Mouse (Mus musculus) thymus, postnatal 14 days (tissue): Measurements from ENCODE around the gene Slc46a1.

Experiments
- DNase-seq: peaks from one replicate; pipeline ENCODE4 v3.0.0; 2021

The Slc46a1 gene

DNA sequence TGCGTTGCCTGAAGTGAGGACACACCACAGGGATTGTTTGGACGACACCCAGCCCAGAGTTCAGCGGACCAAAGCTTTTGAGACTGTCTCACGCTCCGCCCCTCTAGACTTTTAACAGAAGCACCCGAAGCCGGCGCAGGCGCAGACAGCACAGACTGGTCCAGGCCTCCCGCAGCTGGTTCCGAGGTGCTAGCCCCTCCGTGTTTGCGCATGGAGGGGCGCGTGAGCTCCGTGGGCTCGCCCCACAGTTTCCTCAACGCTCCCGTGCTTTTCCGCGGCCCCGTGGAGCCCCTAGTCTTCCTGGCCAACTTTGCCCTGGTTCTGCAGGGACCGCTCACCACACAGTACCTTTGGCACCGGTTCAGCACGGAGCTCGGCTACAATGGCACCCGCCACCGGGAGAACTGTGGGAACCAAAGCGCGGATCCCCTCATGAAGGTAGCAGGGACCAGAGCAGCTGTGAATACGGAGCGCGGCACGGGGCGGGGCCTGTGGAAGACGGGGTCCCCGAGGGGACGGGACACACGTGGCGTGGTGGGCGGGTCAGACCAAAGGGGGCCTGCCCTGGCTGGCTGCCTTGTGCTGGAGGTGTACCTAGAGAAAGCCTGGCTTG is at the start of gene Slc46a1:
Gene Slc46a1 (plus strand): TSS at position 130 of the 613 bp plus-strand sequence.
- DNase-seq, result peak; percentile 79

DNA sequence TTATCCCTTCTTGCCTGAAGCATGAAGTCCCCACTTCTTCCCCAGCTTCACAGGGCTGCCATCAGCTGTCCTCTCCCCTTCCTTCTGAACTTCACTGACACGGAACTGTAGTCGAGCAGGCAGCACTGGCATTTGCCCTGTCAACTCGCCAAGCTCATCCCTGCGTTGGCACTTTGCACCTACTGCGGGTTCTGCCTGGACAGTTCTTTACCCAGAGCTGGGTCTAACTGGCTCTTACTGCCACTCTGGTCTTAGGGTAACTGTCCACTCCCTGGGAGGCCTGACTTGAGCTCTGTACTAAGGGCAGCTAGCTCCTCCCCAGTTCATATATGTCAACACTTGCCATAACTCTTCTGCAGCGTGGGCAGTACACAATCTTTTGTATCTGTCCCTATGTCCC is 48.6 kb upstream of the Slc46a1 start:
- no peak for DNase-seq

DNA sequence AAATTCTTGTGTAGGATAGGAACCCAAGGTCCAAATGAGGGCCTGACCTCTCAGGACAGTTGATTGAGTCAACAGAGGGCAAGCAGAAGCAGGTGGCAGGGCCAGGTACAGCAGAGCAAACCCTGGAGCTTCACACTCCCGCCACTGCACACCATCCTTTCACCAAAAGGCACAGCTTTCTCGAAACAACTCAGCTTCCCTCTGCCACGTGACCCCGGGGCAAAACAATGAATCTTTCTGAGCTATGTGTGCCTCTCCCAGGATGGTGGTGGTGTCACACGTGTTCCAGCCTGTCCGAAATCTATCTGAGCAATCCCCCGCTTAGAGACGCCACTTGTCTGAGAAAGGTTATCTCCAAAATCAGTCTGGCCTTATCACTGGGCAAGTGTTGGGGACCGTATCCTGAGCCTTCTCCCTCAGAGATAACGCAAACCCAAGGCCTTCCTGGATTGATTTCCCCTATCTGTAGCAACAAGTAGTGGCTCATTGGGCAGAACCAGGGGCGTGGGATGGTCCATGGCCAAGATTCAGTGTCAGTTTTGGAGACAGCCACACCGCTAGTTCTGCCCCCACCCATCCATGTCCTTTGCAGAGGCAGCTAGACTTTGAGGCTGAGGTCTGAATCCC is 45.1 kb upstream of the Slc46a1 start:
- no peak for DNase-seq

DNA sequence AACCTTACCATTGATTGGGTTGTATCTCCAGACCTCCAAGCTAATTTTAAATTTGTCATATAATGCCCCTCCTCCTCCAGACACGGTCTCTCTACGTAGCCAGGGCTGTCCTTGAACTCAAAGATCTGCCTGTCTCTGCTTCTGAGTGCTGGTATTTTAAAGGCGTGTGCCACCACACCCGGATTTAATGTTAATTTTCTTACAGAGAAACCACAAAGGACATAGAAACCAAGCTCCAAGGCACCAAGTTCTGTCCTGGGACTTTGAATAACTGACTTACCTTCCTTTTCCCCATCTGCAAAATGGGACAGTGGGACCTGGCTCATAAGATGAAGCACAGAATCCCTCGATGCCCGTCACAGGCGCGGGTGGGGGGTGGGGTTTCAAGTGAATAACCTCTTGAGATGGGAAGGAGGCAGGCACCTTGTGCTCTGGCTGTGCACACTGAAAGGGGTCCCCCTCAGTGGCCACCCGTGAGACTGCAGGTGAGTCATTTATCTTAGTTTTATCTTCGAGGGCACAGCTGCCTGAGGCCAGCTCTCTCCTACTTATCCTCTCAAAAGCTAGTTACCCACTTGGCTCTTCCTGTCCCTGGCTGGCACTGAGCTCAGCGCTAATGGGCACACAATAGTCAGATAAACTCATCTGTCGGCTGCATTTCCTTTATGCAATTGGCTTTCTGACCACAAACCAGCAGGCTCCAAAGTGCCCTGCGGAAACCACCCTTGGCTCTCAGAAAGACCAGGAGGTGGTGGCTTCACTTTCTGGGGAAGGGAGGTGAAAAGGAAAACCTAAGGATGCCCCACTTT is 44.1 kb upstream of the Slc46a1 start:
- no peak for DNase-seq

DNA sequence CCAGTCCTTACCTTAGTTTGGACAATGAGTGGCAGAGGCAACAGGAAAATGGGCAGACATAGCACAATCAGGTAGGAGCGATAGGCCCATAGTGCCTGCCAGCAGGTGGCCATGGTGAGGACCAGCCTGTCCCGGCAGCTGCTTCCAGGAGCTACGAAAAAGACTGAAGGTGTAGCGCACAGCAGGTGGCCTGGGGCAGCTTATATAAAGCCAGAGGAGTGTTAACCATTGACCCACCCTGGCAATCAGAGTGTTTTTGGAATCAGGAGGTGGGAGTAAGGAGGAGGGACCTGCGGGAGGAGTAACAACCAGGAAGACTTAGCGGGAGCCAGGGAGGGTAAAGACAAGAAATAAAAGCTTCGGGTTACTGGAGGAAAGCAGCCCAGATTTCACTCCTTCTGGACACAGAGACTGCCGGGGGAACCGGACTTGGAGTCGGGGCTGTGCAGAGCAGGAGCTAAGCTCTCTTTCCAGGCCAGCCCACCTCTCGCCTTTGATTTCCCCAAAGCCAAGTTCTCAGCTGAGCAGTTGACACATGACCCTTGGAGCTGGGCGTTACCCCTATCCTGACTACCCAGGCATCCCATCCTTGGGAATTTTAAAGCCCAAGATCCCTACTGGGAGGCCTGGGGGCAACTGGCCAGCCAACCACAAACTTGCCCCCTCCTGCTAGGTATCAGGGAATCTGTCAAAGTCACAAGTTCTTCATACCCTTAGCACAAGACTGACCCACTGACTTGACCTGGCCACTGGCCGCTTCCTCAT is 43.3 kb upstream of the Slc46a1 start, which contains the start of gene Slc13a2:
Gene Slc13a2 (minus strand): TSS at position 163 of the 765 bp plus-strand sequence.
- DNase-seq, result no peak

DNA sequence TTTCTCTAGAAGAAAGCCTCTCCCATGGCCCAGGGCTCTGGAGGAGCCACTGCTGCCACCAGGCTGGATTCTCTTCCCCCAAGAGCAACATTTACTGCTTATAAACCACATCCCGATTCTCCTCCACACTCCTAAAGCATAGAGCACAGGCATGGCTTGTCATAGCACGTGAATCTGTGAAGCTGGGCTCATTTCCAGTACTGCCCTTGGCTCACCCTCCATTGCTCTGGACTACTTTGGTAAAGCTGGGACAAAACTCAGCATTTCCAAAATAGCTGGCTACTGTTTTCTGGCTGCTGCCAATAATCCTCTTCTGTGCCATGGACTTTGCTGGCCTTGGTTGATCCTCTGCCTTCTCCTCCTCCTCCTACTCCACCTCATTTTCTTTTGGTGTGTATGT is 41.1 kb upstream of the Slc46a1 start:
- DNase-seq, result no peak

DNA sequence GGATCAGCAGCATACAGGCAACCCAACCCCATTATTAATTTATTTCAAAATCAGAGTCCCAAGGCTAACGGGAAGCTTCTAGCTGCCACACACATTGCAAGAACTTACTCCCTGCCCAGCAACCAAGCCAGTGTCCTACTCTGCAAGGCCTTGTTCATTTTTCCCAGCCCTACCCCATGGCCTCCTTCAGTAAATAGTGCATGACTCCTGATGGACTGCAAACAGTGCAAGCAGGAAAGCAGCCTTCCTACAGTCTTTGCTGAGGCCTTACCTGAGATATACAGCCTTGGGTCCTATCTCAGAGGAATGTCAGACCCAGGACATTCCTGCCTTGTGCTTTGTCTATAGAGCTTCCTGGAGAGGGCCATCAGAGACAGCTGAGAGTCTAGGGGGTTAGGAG is 39.9 kb upstream of the Slc46a1 start:
- DNase-seq, result no peak

DNA sequence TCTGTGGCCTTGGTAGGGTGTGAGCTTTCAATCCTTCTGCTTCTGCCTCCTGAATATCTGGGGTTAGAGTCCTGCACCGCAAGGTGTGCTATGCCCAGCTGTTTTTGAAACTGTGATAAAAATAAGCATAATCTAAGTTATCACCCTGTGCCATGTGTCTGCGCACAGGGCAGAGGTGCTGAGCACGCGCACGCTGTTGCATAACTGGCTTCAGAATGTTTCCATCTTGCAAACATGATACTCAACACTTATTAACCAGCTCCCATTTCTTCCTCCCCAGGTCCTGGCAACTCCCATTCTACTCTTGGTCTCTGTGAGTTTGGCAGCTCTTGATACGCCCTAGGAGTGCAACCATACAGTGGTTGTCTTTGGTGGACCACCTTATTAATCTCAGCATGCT is 37.8 kb upstream of the Slc46a1 start:
- DNase-seq, result no peak

DNA sequence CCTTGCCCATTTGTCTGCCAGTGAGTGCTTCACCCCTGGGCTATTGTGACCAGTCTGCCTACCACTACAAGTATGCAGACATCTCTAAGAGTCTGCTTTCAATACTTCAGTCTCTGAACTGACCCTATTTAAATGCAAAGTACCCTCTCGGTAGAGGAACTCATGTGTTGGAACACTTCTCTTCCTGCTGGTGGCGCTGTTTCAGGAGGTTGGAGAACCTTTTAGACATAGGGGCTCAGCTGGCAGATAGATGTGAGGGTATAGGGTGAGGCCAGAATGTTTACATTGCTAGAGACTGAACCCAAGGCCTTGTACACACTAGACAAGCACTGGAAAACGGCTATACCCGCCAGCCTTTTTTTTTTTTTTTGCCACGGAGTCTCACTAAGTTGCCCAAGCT is 37.2 kb upstream of the Slc46a1 start:
- no peak for DNase-seq

DNA sequence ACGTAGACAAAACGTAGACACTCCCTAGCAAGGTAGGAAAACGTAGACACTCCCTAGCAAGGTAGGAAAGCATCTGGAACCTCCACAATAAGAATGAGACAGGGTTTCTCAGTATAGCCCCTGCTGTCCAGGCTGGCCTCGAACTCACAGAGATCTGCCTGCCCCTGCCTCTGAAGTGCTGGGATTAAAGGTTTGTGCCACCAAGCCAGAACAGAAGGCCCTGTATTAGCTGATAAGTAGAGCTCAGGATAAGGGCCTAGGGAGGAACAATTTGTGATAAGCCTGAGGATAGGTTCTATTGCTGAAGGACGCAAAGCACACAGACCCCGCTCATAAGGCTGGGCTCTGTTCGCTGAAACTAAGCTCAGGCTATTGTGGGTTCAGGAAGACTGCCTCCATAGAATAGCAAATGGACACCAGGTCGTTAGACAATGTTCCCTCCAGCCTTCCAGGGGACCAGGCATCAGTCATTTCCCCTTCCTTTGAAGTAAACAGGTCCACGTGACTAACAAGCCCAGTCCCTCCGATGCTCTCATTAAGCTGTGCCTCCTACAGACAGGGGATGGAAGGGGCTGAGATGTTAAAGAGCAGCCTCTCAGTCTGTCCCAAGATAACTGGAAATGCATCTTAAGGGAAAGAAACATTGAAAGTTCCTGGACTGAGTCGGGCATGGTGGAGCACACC is 35.2 kb upstream of the Slc46a1 start:
- DNase-seq, result no peak

DNA sequence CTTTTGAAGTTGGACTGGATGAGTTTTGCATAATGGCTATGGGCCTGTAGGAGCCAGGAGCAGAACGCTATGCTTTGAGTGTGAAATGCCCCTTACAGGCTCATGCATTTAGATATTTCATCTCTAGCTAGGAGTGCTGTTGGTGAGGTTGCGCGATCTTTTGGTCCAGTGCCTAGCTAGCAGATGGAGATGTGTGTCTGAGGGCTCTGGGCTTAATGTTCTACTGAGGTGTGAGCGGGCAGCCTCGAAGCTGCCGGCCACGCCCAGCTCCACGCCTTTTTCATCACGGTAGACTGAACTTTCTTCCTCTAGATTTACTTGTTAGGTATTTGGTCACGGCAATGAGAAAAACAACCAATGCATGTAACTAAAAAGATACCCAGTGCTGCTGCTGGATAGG is 34.3 kb upstream of the Slc46a1 start:
- no peak for DNase-seq

DNA sequence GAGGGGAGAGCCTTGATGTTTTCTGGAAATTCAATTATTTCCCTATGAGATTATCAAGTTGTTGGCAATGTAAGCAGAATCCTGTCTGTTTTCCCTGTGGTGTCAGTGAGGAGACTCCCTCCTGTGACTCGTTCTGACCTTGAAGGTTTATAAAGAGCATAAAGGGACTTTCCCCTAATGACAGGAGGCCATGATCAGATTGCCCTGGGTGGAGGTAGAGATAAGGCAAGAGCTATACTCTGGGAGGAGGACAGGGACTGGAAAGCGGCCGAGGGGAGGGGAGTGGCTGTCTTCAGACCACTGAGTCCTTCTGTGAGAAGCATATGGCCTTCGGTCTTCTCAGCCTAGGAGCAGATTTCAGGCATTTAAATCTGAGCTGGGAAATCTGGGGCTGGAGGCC is 31.4 kb upstream of the Slc46a1 start:
- no peak for DNase-seq

DNA sequence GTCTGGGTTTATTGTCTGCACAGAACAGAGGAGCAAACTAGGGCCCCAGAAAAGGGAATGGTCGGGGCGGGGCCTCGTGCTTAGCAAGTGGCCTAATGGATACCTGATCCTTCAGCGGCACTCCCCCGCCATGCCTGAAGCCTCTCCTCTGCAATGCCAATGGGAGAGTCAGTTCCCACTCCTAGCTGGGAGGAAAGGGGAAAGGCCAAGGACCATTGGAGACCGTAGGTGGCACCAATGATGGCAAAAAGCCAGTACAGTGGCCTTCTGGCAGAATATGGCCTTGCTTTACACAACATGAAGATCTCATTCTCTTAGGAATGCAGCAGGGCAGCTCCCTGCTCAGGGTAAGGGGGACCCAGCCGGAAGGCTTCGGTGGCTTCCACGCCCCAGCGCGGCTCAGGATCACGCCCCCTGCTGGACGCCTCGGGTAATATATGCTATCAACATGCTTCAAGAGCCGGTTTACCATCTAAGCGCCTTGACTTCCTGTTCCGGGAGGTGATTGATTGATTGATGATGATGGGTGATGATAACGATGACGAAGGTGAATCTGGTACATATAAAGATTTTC is 29.6 kb upstream of the Slc46a1 start:
- DNase-seq, result peak; percentile 60

DNA sequence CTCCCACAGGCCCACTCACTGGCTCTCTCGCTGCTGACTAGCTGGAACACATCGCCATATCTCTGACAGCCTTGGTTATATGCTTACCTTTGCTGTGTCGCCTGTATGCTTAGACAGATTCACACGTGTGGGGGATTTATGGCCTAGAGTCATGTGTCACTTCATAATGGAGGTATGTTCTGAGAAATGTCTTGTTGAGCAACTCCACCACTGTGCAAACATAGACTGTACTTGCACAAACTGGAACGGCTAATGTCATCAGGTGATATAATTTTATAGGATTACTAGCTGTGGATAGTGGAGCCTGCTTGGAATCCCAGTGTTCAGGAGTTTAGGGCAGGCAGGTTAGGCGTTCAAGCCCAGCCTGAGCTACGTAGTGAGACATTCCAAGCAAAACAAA is 28.3 kb upstream of the Slc46a1 start:
- DNase-seq, result no peak

DNA sequence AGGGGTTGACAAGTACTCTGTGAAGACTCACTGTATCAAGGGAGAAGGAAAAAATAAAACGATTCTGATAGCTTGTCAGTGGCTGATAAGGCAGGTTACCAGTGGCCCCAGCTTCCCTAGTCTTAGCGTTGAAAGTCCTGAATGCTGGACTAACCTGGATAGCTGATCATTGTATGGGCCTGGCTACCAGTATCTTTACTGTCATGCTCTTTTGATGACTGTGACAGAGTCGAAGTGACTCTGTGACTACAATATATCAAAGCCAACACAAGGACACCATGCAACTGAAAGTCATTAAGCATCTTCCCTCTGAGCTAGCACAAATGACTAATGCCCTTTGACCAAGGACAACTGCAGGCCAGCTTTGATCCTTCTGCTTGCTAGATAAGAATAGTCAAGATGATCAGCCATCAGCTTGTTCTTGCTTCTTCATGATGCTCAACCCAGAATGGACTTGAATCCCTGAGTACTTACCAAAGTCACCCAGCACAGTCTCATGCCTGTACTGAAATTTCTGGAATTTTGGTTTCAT is 27.0 kb upstream of the Slc46a1 start:
- DNase-seq, result no peak

DNA sequence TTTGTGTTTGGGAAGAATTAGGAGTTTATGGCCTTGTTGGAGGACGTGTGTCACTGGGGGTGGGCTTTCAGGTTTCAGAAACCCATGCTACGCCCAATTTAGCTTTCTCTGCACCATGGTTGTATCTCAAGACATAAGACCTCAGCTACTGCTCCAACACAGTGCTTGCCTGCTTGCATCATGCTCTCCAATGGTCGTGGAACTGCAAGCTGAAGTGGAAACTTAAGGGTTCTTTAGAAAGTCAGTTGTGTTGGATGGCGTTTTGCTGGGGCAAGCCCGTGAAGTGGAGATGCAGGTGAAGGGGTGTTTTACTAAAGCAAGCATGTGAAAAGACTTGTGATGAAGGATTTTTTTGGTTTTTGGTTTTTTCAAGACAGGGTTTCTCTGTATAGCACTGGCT is 22.4 kb upstream of the Slc46a1 start:
- DNase-seq, result no peak

DNA sequence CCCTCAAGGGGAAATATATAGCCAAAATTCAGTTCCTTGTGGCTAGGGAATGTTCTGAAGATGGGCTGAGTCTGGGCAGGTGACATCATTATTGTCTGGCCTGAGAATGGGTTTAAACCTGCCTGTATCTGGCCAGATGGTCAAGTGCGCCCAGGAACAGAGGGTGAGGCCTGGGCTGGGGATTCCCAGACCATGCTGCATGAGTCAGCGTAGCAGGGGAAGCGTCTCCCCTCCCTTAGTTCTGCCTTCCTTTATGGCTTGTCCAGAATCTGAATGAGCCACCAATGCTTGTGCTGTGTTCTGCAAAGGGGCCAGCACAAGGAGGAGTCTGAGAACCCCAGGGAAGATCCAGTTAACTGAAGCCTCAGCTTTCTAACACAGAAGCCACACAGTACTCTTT is 18.3 kb upstream of the Slc46a1 start:
- no peak for DNase-seq

DNA sequence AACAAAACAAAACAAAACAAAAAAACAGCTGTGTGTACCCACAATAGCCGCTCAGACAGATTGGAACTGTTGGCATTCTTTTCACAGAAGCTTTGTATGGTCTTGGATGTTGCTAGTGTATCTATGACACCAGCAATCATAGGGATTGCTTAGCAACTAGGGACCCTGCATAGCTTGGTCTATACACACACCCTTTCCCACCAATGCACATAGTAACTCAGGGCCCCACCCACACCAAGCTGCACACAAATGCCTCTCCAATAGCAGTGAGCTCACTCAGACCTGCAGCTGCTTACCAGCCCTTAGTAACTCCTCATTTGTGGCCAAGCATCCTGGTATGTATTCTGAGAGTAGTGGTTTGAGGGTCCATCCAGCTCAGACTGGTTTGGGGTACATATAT is 17.3 kb upstream of the Slc46a1 start:
- no peak for DNase-seq

DNA sequence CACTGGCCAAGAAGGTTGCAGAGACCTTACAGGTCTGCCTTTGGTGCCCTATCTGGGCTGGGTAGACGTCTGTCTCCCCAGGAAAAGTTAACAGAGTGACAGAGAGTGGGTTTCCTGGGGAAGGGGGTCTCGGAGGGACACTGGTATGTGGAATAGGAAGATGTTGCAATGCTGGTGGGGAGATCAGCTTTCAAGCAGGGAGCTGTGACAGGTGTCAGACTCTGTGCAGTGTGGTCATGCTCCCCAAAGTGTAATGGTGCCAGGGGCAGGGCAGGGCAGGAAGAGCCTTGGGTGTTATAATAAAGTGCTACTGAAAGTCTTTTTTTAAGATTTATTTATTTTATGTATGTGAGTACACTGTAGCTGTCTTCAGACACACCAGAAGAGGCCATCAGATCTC is 15.2 kb upstream of the Slc46a1 start:
- DNase-seq, result no peak

DNA sequence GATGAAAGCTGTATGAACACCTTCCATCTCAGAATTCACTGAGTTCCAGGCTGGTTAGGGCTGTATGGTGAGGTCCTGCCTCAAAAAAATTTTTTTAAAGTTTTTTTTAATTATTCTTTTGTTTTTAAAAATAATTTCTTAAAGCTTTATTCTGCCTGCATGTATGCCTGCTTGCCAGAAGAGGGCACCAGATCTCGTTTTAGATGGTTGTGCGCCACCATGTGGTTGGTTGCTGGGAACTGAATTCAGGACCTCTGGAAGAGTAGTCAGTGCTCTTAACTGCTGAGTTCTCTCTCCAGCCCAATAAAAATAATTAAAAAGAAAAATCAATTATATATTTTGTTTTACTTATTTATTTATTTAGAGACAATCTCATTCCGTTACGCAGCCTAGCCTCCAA is 11.8 kb upstream of the Slc46a1 start:
- peak; percentile 74 for DNase-seq

DNA sequence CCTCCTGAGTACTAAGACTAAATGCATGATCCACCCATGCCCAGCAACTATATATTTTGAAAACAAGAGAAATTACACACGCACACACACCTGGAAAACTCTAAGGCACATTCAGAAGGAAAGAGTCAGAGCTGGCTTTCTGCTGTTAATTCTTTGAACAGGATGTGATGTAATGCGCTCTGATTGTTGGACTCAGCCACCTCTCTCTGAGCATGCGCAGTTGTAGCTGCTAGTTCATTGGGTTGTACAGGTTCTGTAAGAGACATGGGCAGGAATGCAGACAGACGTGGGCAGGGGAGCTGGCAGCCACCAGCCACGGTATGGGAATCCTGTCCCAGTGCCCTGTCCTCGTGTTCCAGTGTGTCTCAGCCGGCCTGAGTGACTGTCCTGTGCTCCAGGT is 11.2 kb upstream of the Slc46a1 start:
- DNase-seq, result no peak

DNA sequence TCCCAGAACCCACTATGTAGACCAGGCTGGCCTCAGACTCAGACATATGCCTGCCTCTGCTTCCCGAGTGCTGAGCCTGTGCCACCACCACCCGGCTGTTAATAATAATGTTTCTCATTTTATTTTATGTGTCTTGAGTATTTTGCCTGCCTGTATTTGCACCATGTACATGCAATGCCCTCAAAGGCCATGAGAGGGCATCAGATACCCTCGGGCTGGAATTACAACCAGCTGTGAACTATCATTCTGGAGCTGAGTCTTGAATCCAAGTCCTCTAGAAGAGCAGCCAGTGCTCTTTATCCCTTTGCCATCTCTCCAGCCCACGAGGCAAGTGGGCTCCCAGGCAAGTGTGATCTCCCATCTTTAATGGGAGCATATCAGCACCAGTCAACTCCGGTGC is 10.2 kb upstream of the Slc46a1 start:
- DNase-seq, result peak; percentile 39
